Mouse (Mus musculus): ENCODE results near the gene A2m.

A2m gene

GRCm38 (mm10) chr6:121635076-121635475 lies at the start of gene A2m:
A2m (plus strand) TSS chr6:121635376.
- DNase-seq (ENCODE audit: low spot score) = no peak

DNA sequence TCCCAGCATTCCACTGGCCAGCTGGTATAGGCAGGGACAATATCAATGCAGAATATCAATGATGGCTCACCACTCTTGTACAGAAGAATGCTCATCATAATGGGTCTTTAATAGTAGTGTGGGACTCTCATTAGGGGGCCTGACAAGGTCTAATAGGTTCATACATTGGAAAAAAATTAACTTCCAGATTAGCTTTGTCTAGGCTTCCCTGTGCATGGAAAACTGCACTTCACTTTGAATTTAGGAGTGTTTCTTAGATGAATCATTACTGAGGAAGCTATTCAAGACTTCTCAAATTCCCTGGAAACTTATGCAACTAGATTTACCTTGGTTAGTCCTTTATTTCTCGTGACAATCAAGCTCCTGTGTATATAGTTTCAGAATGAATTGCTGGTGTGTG lies 45.0 kb upstream of the A2m start:
- no peak for DNase-seq (ENCODE audit: low spot score)

DNA sequence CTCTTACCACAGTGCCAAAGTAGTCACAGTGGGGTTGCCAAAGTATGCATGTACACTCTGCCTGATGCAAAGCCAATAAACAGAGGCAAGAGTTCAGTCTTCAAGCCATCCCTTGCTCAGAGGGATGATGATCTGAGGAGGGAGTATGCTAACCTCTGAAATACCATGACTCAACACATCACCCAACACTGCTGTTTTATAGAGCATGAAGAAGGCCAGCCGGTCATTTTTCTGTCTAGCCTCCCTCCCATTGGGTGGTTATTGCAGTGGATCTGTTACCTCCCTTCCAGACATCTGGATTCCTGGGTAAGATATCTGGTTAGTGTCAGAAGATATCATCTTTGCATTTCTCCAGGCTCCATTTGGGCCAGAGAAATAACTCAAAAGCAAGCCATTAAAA lies 34.2 kb upstream of the A2m start:
- no peak for DNase-seq (ENCODE audit: low spot score)

DNA sequence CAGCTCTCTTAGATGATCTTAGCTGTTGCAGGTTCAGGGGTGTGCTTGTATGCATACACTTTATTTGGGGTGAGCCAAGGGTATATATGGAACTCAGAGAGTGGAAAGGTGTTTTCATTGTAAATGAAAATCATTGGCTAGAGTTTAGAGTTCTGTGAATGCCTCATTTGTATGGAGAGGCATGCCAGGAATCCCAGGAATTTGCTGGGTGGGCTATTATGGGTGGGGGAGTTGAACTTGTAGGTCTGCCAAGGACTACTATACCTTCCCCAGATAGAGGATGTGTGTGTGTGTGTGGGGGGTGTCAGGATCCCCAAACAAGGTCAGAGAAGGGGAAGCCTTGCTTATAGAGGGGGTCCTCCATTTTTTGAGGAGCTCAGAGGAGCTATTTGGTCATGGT lies 27.3 kb upstream of the A2m start:
- DNase-seq (ENCODE audit: low spot score) = no peak

DNA sequence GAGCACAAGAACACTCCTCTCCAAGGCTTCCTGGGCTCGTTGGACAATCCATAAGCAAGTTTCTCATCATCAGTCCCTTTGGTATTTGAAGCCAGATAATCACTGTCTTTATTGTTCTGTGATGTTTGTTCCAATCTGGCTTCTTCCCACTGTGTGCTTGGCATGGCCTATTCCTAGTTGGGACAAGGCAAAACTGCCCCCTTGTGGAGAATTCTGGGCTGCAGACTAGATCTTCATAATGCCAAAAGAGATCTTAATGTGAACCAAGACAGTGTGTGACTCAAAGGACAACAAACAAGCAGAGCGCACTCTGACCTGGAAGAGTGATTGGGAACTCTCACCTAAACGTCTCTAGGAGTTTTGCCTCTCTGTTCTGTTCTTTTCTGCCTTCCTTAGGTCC lies 23.4 kb upstream of the A2m start:
- DNase-seq (ENCODE audit: low spot score) = peak; percentile 15

DNA sequence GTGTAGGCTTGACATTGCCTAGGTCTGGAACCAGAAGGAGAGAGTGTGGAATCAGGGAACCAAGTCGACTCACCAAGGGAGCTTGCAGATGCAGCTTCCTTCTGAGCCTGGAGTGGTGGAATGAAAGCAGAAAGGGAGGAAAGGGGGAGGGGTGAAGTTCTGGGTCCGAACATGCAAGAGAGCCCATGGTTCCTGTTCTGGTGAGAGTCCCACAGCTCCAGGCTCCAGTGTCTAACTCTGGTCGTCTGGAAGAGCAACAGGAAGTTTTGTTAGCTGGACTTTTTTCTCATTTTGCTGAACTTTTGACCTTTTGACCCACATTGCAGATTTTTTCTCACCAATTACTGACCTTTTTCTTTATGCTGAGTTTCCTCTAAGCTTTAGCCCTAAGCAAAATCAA lies 17.7 kb upstream of the A2m start:
- no peak for DNase-seq (ENCODE audit: low spot score)

DNA sequence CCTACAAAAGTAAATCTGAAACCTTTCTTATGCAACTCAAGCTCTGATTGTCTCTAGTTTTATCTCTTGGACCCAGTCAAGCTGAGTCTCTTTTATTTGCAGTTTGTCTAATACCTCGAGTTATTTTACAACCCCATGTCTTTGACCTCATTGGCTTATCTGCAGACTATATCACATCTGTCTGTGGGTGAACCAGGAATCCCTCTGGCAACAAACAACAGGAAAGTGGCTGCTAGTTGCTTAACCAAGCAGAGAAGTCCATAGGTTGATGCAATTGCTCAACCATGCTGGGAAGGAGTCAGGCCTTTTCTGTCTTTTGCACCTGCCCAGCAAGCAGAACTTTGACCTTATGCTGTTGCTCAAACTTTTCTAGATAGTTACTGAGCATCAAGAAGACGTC lies 12.7 kb upstream of the A2m start:
- DNase-seq (ENCODE audit: low spot score) = no peak

DNA sequence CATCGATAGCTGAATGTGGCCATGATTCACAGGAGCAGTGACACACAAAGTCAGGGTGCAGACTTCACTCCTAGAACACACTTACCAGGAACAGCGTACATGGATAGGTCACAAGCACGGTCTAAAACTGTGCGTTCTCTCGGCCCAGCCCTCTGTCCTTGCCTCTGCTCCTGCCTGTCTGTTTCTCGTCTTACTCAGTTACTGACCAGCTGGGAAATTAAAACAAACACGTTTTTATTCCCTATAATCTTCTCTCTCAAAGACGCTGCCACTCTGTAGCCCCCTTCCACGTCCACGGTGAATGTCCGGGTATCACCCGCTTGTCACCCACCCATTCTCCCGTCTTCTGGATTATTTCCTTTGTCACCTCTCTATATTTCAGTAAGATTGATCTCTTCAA lies 656 bp upstream of the A2m start:
- no peak for DNase-seq (ENCODE audit: low spot score)

DNA sequence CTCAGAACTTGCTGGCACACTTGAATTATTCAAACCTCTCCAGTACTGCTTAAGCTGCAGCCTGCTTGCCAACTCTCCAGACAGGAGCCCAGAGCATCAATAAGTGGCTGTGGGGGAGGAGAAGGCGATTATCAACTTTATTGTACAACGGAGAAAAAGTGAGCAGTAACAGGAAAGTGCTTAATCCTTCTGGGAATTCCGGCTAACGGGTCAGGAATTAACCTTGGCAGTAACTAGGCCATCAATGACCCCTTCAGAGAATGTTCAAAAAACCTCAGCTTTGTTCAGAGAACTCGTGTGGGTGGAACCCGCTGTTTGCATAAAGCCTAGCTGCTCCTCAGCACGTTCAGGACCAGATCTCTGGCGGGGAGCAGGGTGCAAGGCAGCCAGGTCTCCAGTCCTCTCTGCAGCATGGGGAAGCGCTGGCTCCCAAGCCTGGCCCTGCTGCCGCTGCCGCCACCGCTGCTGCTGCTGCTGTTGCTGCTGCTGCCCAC lies 749 bp downstream of the A2m start:
- no peak for DNase-seq (ENCODE audit: low spot score)

DNA sequence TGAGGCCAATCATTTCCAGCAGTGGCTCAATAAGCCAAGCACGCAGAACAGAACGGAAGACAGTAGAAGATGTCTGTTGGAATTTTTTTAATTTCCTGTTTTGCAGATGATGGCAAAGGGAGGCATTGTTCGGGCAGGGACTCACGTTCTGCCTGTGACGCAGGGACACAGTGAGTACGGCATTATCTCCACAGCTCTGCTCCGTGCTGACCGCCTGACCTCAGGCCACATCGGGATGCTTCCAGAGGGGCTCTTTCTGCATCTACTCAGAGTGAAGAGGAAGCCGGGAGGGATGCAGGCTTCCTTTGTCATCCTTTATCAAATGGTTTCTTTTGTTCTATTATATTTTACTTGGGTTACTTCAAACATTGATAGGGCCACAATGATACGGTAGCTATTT lies 13.3 kb downstream of the A2m start:
- no peak for DNase-seq (ENCODE audit: low spot score)

Data from ovary, postnatal 14 days (tissue).